Mouse (Mus musculus) forebrain, embryonic 11.5 days (tissue): Measurements from ENCODE around the gene Zpr1. TPM values are rescaled to one million over a fixed set of nuclear protein-coding genes. Genes with fewer than 3 reads are reported as not detected.

Source experiments
- ATAC-seq: fragments of 200-750 bp; cut with Nextera tagmentation; replicated peaks from 2 replicates; pipeline ENCODE4 v1.8.0; 2017; ENCODE audit warnings: moderate TSS enrichment; ENCODE audit not compliant: low FRiP score
- DNase-seq: peaks from one replicate; pipeline ENCODE4 v3.0.0-alpha.2; 2017; ENCODE audit warnings: low spot score
- H3K27ac ChIP-seq: fragments of 300-500 bp; sonication (generic); 2 replicates; pipeline ENCODE4 v1.5.1; 2014; ENCODE audit warnings: low read depth, low read length
- H3K27me3 ChIP-seq: fragments of 300-500 bp; sonication (generic); 2 replicates; pipeline ENCODE4 v1.6.1; 2014; ENCODE audit warnings: mild to moderate bottlenecking, low read length, mixed read lengths; ENCODE audit not compliant: control insufficient read depth, insufficient read depth
- H3K36me3 ChIP-seq: fragments of 300-500 bp; sonication (generic); 2 replicates; pipeline ENCODE4 v1.6.1; 2014; ENCODE audit warnings: mild to moderate bottlenecking, low read length, moderate library complexity, mixed read lengths; ENCODE audit not compliant: control insufficient read depth, insufficient read depth
- H3K4me1 ChIP-seq: fragments of 300-500 bp; sonication (generic); replicated peaks from 2 replicates; pipeline ENCODE4 v1.6.1; 2014; ENCODE audit warnings: low read length, mixed read lengths; ENCODE audit not compliant: control insufficient read depth, insufficient read depth
- H3K4me2 ChIP-seq: fragments of 300-500 bp; sonication (generic); 2 replicates; pipeline ENCODE4 v1.6.1; 2014; ENCODE audit warnings: low read depth, mild to moderate bottlenecking, low read length, moderate library complexity, mixed read lengths; ENCODE audit not compliant: severe bottlenecking
- H3K4me3 ChIP-seq: fragments of 300-500 bp; sonication (generic); 2 replicates; pipeline ENCODE4 v1.5.1; 2014; ENCODE audit warnings: low read depth, low read length
- H3K9ac ChIP-seq: fragments of 300-500 bp; sonication (generic); 2 replicates; pipeline ENCODE4 v1.6.1; 2014; ENCODE audit warnings: low read length
- H3K9me3 ChIP-seq: fragments of 300-500 bp; sonication (generic); 2 replicates; pipeline ENCODE4 v1.6.1; 2016; ENCODE audit warnings: low read length, mixed read lengths; ENCODE audit not compliant: control insufficient read depth
- WGBS: fragments of 180-500 bp; shearing (Covaris S2); extraction: QIAGEN DNeasy Blood & Tissue Kit; methylation state at CpG from one replicate; pipeline ENCODE4 v1.1.7; 2014; 5-methylcytosine and 5-hydroxymethylcytosine counted together
- polyA plus RNA-seq: library from polyadenylated mRNA; unstranded; fragments of >200 nt; fragmentation: Nextera tagmentation; extraction: Ambion mirVana; gene quantifications from 2 replicates; pipeline ENCODE4 v1.2.1, GENCODE M21; 2014

Gene Zpr1
- polyA plus RNA-seq, 1 experiment from 2014 or later: 61.4 TPM

DNA sequence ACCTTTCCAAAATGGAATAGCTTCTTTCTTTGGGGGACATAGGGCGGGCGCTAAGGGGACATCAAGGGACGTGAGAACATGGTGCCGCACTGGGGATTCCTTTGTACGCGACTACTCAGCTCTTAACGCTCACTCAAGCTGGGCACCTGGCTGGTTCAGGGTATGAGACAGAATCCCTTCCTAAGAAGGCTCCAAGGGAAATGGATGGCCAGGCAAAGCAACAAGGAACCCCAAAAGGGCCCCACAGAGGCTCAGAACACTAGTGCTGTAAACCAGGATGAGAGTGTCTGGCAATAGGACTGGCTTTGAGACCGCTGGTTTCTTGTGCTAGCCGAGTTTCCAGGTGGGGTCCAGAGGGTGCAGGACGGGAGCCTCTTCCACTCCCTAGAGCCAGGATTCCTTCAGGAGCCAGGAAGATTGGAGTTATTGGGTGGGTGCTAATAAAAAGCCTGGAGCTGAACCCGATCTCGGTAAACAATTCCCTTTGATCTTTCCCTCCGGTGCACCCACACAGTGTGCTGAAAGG lies 42.4 kb upstream of the Zpr1 start:
- 17% methylated on average over 13 of the region's 13 CpGs for WGBS
- DNase-seq (no peak), ATAC-seq (peak; percentile 30; the same call in 1 of the 2 replicates)
- Histone ChIP-seq H3K4me2 (peak overlapping the region; percentile 49), H3K4me1 (peaks cover 5% of the 10 kb centered on the region; the same call in 1 of the 2 replicates), H3K36me3 (no peaks in the 10 kb centered on the region), H3K9ac (peak overlapping the region; percentile 45), H3K27me3 (no peaks in the 10 kb centered on the region), H3K9me3 (no peaks in the 10 kb centered on the region), H3K4me3 (peak overlapping the region; percentile 22), H3K27ac (no peak overlapping the region)

DNA sequence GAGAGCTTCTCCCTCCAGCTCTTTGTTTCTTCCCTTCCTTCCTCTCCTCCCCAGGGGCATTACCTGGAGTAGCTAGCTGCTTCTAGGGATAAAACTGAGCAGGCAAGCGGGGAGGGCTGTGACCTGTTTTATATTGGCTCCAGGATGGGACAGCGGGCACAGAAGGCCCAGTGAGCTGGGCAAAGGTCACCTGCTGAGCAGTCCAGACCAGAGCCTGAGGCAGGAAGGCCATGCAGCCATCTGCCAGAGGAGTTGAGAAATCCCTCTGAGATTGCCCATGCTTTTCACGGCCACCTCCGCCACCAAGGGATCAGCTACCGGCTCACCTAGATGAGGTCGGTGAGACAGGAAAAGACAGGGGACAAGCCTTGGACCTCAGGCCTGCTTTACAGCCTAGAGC lies 37.7 kb upstream of the Zpr1 start:
- H3K9ac ChIP-seq: no peak overlapping the region
- H3K9me3 ChIP-seq: no peaks in the 10 kb centered on the region
- DNase-seq (no peak), ATAC-seq (no peak)
- no peak overlapping the region for H3K27ac ChIP-seq
- no peaks in the 10 kb centered on the region for H3K27me3 ChIP-seq
- H3K4me2 ChIP-seq: no peak overlapping the region
- WGBS: 88% methylated on average over 6 of the region's 6 CpGs
- H3K4me1 ChIP-seq: peaks cover 5% of the 10 kb centered on the region; the same call in 1 of the 2 replicates
- H3K36me3 ChIP-seq: no peaks in the 10 kb centered on the region
- H3K4me3 ChIP-seq: no peak overlapping the region

DNA sequence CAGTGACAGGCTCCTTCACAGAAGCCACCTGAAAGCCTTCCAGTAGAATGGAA lies 37.4 kb upstream of the Zpr1 start, which contains the start of gene Apoc3:
Apoc3 (minus strand) TSS at position 41 of the 53 bp plus-strand sequence.
- H3K27me3 ChIP-seq: no peaks in the 10 kb centered on the region
- H3K4me2 ChIP-seq: no peak within 1 kb of the TSS
- no peak within 1 kb of the TSS for H3K27ac ChIP-seq
- ATAC-seq (no peak), DNase-seq (no peak)
- H3K4me3 ChIP-seq: no peak within 1 kb of the TSS
- H3K4me1 ChIP-seq: peaks cover 4% of the 10 kb centered on the region; the same call in 1 of the 2 replicates
- H3K9me3 ChIP-seq: no peaks in the 10 kb centered on the region
- no peak within 1 kb of the TSS for H3K9ac ChIP-seq
- H3K36me3 ChIP-seq: no peaks in the 10 kb centered on the region

- H3K36me3 ChIP-seq: no peaks in the 10 kb centered on the region
- 38% methylated on average over 4 of the region's 4 CpGs for WGBS
- H3K9me3 ChIP-seq: no peaks in the 10 kb centered on the region
- ATAC-seq (no peak), DNase-seq (no peak)
- no peak overlapping the region for H3K27ac ChIP-seq
- no peak overlapping the region for H3K4me3 ChIP-seq
- H3K27me3 ChIP-seq: no peaks in the 10 kb centered on the region
- no peak overlapping the region for H3K9ac ChIP-seq
- no peak overlapping the region for H3K4me2 ChIP-seq
- H3K4me1 ChIP-seq: peaks cover 2% of the 10 kb centered on the region; the same call in 1 of the 2 replicates
Measured at GRCm38 (mm10) chr9:46235649-46236048, 37.2 kb upstream of the Zpr1 start.

DNA sequence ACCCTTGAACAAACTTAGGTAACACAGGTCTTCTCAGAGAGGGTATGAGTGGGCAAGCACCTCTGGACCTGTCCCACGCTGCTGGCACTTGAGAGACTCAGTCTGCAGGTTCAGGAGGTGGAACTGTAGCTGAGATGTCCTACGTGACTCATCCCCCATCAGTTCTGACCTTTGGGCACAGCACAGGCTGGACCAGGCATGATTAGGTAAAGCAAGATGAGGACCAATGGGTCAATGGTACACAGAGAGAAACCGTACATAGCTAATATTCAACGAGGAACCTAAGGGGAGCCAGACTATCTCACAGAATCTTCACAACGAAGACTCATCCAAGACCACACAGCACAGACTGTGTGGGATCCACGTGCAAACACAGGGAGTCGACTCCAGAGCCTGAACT lies 34.0 kb upstream of the Zpr1 start:
- H3K9me3 ChIP-seq: no peaks in the 10 kb centered on the region
- H3K4me3 ChIP-seq: no peak overlapping the region
- H3K4me1 ChIP-seq: no peaks in the 10 kb centered on the region
- H3K36me3 ChIP-seq: no peaks in the 10 kb centered on the region
- WGBS: 87% methylated on average over 7 of the region's 7 CpGs
- ATAC-seq: no peak
- H3K9ac ChIP-seq: no peak overlapping the region
- no peak overlapping the region for H3K27ac ChIP-seq
- DNase-seq: no peak
- no peak overlapping the region for H3K4me2 ChIP-seq
- H3K27me3 ChIP-seq: no peaks in the 10 kb centered on the region

GRCm38 (mm10) chr9:46240526-46241153 lies 32.2 kb upstream of the Zpr1 start, which contains the start of gene Apoa4:
Gene Apoa4, plus strand, starts transcription at chr9:46240696.
- WGBS: 72% methylated on average over 7 of the region's 7 CpGs
- ATAC-seq: no peak

GRCm38 (mm10) chr9:46241818-46242217 lies 31.0 kb upstream of the Zpr1 start:
- WGBS: 70% methylated on average over 2 of the region's 2 CpGs
- Histone ChIP-seq H3K4me1 (no peaks in the 10 kb centered on the region), H3K9me3 (no peaks in the 10 kb centered on the region), H3K4me2 (no peak overlapping the region), H3K27me3 (no peaks in the 10 kb centered on the region), H3K4me3 (no peak overlapping the region), H3K36me3 (no peaks in the 10 kb centered on the region), H3K9ac (no peak overlapping the region), H3K27ac (no peak overlapping the region)
- DNase-seq: no peak
- no peak for ATAC-seq

More at GRCm38 (mm10) chr9:46240526-46241153, 32.2 kb upstream of the Zpr1 start, which contains the start of gene Apoa4:
- Histone ChIP-seq H3K36me3 (no peaks in the 10 kb centered on the region), H3K27me3 (no peaks in the 10 kb centered on the region), H3K4me2 (no peak within 1 kb of the TSS), H3K9me3 (no peaks in the 10 kb centered on the region), H3K4me1 (no peaks in the 10 kb centered on the region), H3K4me3 (no peak within 1 kb of the TSS), H3K27ac (no peak within 1 kb of the TSS), H3K9ac (no peak within 1 kb of the TSS)
- DNase-seq: no peak

DNA sequence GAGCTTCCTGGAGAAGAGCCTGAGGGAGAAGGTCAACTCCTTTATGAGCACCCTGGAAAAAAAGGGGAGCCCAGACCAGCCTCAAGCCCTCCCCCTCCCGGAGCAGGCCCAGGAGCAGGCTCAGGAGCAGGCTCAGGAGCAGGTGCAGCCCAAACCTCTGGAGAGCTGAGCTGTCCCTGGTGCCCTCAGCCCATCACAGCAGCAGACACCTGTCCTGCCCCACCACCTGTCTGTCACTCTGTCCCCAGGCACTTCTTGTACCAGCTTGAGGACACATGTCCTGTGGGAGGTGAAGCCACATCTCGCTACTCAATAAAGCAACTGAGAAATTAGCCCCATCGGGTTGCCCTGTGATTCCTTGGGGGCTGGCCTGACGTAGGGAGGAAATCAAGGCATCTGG lies 29.7 kb upstream of the Zpr1 start:
- H3K4me2 ChIP-seq: no peak overlapping the region
- H3K36me3 ChIP-seq: no peaks in the 10 kb centered on the region
- DNase-seq: no peak
- H3K4me1 ChIP-seq: no peaks in the 10 kb centered on the region
- H3K9ac ChIP-seq: no peak overlapping the region
- ATAC-seq: no peak
- no peak overlapping the region for H3K27ac ChIP-seq
- no peaks in the 10 kb centered on the region for H3K27me3 ChIP-seq
- no peak overlapping the region for H3K4me3 ChIP-seq
- 80% methylated on average over 4 of the region's 4 CpGs for WGBS
- no peaks in the 10 kb centered on the region for H3K9me3 ChIP-seq

DNA sequence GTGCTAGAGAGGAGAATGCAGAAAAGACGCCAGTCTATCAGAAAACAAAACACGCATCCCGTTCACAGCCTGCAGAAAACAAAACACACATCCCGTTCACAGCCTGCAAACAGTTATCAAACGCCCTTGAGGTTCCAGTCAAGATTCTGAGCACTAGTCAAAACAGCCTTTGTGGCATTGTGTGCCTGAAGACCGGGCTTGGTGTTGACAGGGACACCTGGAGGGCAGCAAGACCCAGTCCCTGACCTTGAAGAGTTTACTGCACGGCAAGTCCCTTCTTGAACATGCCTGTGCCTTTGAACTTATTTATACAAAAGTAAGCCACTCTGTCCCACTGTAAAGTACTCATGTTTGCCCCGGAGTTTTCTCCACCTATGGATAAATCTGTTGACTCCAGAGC lies 29.3 kb upstream of the Zpr1 start:
- H3K36me3 ChIP-seq: no peaks in the 10 kb centered on the region
- H3K4me2 ChIP-seq: no peak overlapping the region
- no peak overlapping the region for H3K9ac ChIP-seq
- ATAC-seq (no peak), DNase-seq (no peak)
- no peaks in the 10 kb centered on the region for H3K9me3 ChIP-seq
- H3K27me3 ChIP-seq: no peaks in the 10 kb centered on the region
- no peak overlapping the region for H3K27ac ChIP-seq
- no peaks in the 10 kb centered on the region for H3K4me1 ChIP-seq
- WGBS: 58% methylated on average over 8 of the region's 8 CpGs
- no peak overlapping the region for H3K4me3 ChIP-seq
